8 mouse cellular contexts compared by ENCODE assay signal in genomic region chr3:137547414-137547877, GRCm38 (mm10).
DNase-seq lines count a peak whose midpoint lies in the region; ATAC-seq lines count a peak whose summit lies in the region.

No protein-coding gene starts in this region.

- H3K36me3 ChIP-seq in heart, embryonic 10.5 days, result no peaks in the 10 kb centered on the region
- H3K36me3 ChIP-seq in embryonic facial prominence, embryonic 15.5 days, result no peaks in the 10 kb centered on the region
- no peaks in the 10 kb centered on the region for H3K36me3 ChIP-seq in hindbrain, embryonic 15.5 days
- no peaks in the 10 kb centered on the region for H3K36me3 ChIP-seq in neural tube, embryonic 12.5 days

- WGBS in heart, embryonic 10.5 days, result 5% methylated on average over 12 of the region's 12 CpGs
- WGBS in embryonic facial prominence, embryonic 15.5 days, result 7% methylated on average over 12 of the region's 12 CpGs
- 5% methylated on average over 12 of the region's 12 CpGs for WGBS in hindbrain, embryonic 15.5 days
- WGBS in neural tube, embryonic 12.5 days, result 3% methylated on average over 12 of the region's 12 CpGs

- H3K4me1 ChIP-seq in heart, embryonic 10.5 days, result peaks cover 5% of the 10 kb centered on the region; the same call in 1 of the 2 replicates
- H3K4me1 ChIP-seq in embryonic facial prominence, embryonic 15.5 days, result peaks cover 13% of the 10 kb centered on the region
- H3K4me1 ChIP-seq in hindbrain, embryonic 15.5 days (replicated peaks), result peaks cover 11% of the 10 kb centered on the region
- H3K4me1 ChIP-seq in neural tube, embryonic 12.5 days, result peaks cover 9% of the 10 kb centered on the region; the same call in 1 of the 2 replicates

- ATAC-seq in embryonic facial prominence, embryonic 15.5 days (ENCODE audit: insufficient number of reproducible peaks, low FRiP score, low TSS enrichment, low read depth), result 0 out of 2 replicates have a peak, but pooled peaks have one; percentile 19
- peak; percentile 78 for ATAC-seq in hindbrain, embryonic 15.5 days (ENCODE audit: low FRiP score, low read depth)
- peak; percentile 91 for ATAC-seq in neural tube, embryonic 12.5 days (ENCODE audit: low FRiP score, low read depth)

- no peak overlapping the region for H3K9ac ChIP-seq in embryonic facial prominence, embryonic 15.5 days
- H3K9ac ChIP-seq in hindbrain, embryonic 15.5 days, result no peak overlapping the region
- H3K9ac ChIP-seq in neural tube, embryonic 12.5 days, result no peak overlapping the region

- peak overlapping the region; percentile 37 for H3K4me2 ChIP-seq in embryonic facial prominence, embryonic 15.5 days (replicated peaks)
- peak overlapping the region; percentile 49 for H3K4me2 ChIP-seq in hindbrain, embryonic 15.5 days
- H3K4me2 ChIP-seq in neural tube, embryonic 12.5 days (replicated peaks), result peak overlapping the region; percentile 57

- H3K27ac ChIP-seq in heart, embryonic 10.5 days, result no peak overlapping the region
- H3K27ac ChIP-seq in embryonic facial prominence, embryonic 15.5 days (replicated peaks), result peak overlapping the region; percentile 79
- H3K27ac ChIP-seq in hindbrain, embryonic 15.5 days (replicated peaks), result no peak overlapping the region
- no peak overlapping the region for H3K27ac ChIP-seq in neural tube, embryonic 12.5 days

- DNase-seq in heart, embryonic 10.5 days (ENCODE audit: low spot score), result no peak
- DNase-seq in heart, postnatal 4 days, result no peak
- peak; percentile 84 for DNase-seq in WW6 (ENCODE audit: low read depth, low spot score)
- no peak for DNase-seq in adrenal gland, adult (ENCODE audit: inconsistent age in 2 of 2, low spot score in 1 of 2)
- DNase-seq in thymus, postnatal 10 days (ENCODE audit: low spot score in 2 of 2), result no peak

- 0 out of 2 replicates have a peak, but pooled peaks cover 4% of the 10 kb centered on the region for H3K27me3 ChIP-seq in heart, embryonic 10.5 days (ENCODE audit: insufficient read depth, poor library complexity, severe bottlenecking)
- H3K27me3 ChIP-seq in embryonic facial prominence, embryonic 15.5 days, result no peaks in the 10 kb centered on the region
- peaks cover 11% of the 10 kb centered on the region; the same call in 1 of the 2 replicates for H3K27me3 ChIP-seq in hindbrain, embryonic 15.5 days
- H3K27me3 ChIP-seq in neural tube, embryonic 12.5 days (replicated peaks), result 0 out of 2 replicates have a peak, but pooled peaks cover 4% of the 10 kb centered on the region

- H3K9me3 ChIP-seq in heart, embryonic 10.5 days, result no peaks in the 10 kb centered on the region
- H3K9me3 ChIP-seq in embryonic facial prominence, embryonic 15.5 days (replicated peaks), result no peaks in the 10 kb centered on the region
- no peaks in the 10 kb centered on the region for H3K9me3 ChIP-seq in hindbrain, embryonic 15.5 days
- no peaks in the 10 kb centered on the region for H3K9me3 ChIP-seq in neural tube, embryonic 12.5 days

- H3K4me3 ChIP-seq in heart, embryonic 10.5 days, result peak overlapping the region; percentile 48
- H3K4me3 ChIP-seq in embryonic facial prominence, embryonic 15.5 days (replicated peaks), result peak overlapping the region; percentile 13; the same call in 1 of the 2 replicates
- peak overlapping the region; percentile 7 for H3K4me3 ChIP-seq in hindbrain, embryonic 15.5 days
- H3K4me3 ChIP-seq in neural tube, embryonic 12.5 days, result peak overlapping the region; percentile 5; the same call in 1 of the 2 replicates

Comparison
In these comparisons a context has a peak if more than half of its experiments do, and no peak if none do; other contexts are left out.
1. ATAC-seq: peak in every context shown above with its lines; median percentile 91 in neural tube, embryonic 12.5 days; 78 in hindbrain, embryonic 15.5 days; 19 in embryonic facial prominence, embryonic 15.5 days.